Mouse (Mus musculus): ENCODE results near the gene Tppp3. TPM values are rescaled to one million over a fixed set of nuclear protein-coding genes. Genes with fewer than 3 reads are reported as not detected.

Gene Tppp3
- polyA plus RNA-seq, 1 experiment from 2014 or later = 4.8 TPM

DNA sequence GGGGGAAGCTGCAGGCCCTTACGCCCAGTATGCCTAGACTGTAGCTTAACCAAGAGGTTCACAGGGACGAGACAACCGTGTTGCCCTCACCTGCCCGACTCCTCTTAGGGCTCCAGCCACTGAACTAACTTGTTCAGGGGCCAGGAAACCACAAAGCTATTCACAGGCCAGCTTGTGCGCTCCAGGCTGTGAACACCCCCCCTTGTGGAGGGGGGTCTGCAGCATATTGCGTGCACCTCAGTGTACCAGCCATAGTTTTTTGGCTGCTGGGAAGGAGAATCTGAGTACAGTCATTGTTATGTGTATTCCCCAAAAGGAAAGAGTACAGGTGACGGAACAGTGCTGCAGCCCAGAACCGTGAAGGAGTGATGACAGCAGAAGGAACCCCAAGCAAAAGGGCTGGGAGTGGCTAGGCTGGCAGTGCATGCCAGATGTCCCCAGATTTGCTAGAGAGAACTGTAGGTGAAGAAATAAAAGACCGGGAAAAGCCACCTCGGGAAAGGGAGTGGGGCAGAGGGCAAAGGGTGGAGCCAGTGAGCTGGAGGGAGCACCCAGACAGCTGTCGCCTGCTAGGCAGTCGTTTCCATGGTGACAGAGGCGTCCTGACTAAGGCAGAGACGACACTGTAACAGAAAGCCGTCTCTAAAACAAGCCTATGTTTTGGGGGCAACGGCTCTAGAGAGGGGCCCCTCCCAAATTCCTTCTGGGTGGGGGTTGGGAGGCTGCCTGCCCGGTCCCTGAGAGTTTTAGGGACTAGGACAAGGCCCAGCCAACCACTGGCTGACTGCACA is 2.7 kb upstream of the Tppp3 start:
- no peak overlapping the region for H3K4me3 ChIP-seq (replicated peaks)
- H3K36me3 ChIP-seq (replicated peaks) = no peaks in the 10 kb centered on the region
- H3K4me1 ChIP-seq (replicated peaks) = peaks cover 58% of the 10 kb centered on the region
- ATAC-seq (ENCODE audit: insufficient read depth) = no peak
- 28% methylated on average over 17 of the region's 17 CpGs for WGBS (ENCODE audit: insufficient replicate concordance)
- H3K27ac ChIP-seq (replicated peaks) = no peak overlapping the region
- H3K27me3 ChIP-seq = peaks cover 95% of the 10 kb centered on the region
- no peaks in the 10 kb centered on the region for H3K9me3 ChIP-seq (replicated peaks)
- H3K4me2 ChIP-seq = no peak overlapping the region
- H3K9ac ChIP-seq = no peak overlapping the region

DNA sequence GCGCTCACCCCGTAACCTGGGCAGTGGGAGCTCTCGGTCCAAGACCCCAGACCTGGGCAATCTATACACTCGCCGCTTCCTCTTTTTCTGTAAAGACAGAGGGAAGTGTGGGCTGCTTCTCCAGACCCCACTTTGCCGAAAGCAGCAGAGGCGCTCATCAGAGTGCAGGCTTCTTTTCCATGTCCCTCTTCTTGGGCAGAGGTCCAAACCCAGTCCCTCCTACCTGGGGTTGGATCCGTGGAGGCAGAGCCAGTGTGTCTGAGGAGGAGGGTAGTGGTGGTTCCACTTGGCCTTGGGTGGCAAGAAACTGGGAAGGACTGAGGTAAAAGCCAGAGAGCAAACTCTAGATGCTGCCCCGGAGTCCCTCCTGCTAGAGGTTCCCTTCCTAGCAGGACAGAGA is 1.7 kb upstream of the Tppp3 start:
- Histone ChIP-seq H3K36me3 (replicated peaks) (no peaks in the 10 kb centered on the region), H3K27ac (replicated peaks) (no peak overlapping the region), H3K9ac (no peak overlapping the region), H3K9me3 (replicated peaks) (no peaks in the 10 kb centered on the region), H3K27me3 (peaks cover 91% of the 10 kb centered on the region), H3K4me2 (no peak overlapping the region), H3K4me1 (replicated peaks) (peaks cover 60% of the 10 kb centered on the region), H3K4me3 (replicated peaks) (no peak overlapping the region)
- 26% methylated on average over 9 of the region's 9 CpGs for WGBS (ENCODE audit: insufficient replicate concordance)
- no peak for ATAC-seq (ENCODE audit: insufficient read depth)

DNA sequence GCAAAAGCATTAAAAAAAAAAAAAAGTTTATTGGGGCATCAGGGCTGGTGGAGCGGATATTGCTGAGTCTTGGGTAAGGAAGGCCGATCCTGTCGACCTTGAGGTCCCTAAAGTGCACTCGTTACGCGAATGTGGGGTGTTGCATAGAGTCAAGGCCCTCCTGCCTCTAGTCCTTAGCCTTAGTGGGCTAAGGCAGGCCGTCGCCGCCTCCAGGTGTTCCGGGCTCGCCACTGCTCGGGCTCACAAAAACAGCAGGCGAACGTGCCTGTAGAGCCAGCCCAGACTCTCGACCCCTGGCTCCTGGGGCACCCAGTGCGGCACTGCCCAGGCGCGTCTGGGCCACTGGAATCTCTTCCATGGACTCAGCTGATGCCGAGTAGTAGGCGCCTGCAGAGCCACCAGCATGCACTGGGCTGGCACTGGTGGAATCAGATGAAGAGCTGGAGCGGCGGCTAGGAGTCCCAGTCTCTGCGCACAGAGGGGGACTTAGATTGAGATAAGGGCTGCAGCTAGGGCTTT is 1.1 kb upstream of the Tppp3 start:
- Histone ChIP-seq H3K9me3 (replicated peaks) (no peaks in the 10 kb centered on the region), H3K36me3 (replicated peaks) (no peaks in the 10 kb centered on the region), H3K27me3 (peaks cover 88% of the 10 kb centered on the region), H3K9ac (no peak overlapping the region), H3K4me3 (replicated peaks) (no peak overlapping the region), H3K4me1 (replicated peaks) (peaks cover 60% of the 10 kb centered on the region), H3K27ac (replicated peaks) (no peak overlapping the region), H3K4me2 (no peak overlapping the region)
- ATAC-seq (ENCODE audit: insufficient read depth) = no peak
- 29% methylated on average over 23 of the region's 23 CpGs for WGBS (ENCODE audit: insufficient replicate concordance)

DNA sequence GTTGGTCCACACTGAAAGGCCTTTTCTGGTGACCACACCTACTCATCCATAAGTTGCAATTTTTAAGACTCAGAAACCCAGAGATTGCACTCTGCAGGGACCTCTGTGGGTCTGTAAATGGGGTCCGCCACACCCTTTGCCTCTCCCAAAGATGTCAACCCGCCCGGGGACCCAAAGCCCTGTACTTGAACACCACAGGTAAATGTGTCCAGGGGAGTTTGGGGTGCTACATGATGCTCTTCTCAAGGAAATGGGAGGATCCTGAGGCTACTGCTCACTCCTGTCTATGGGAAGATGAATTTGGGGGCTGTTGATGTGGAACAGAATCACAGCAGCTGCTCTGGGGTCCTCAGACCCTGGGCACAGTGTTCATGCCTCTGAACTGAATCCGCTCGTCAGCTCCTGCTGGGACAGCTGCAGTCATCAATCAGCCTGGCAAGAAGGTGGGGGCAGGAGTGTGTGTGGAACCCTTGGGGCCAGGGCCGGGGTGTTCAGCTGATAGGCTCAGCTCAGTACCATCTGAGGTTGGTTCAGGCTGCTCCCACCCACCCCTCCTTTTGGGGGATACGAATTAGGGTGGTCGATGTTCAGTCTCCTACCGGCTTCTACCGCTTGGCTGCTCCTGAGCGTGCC is 529 bp downstream of the Tppp3 start:
- Histone ChIP-seq H3K9me3 (replicated peaks) (no peaks in the 10 kb centered on the region), H3K9ac (no peak overlapping the region), H3K27ac (replicated peaks) (no peak overlapping the region), H3K4me3 (replicated peaks) (peak overlapping the region; percentile 29), H3K36me3 (replicated peaks) (no peaks in the 10 kb centered on the region), H3K27me3 (peaks cover 93% of the 10 kb centered on the region), H3K4me2 (peak overlapping the region; percentile 55), H3K4me1 (replicated peaks) (peaks cover 54% of the 10 kb centered on the region)
- 20% methylated on average over 11 of the region's 11 CpGs for WGBS (ENCODE audit: insufficient replicate concordance)
- ATAC-seq (ENCODE audit: insufficient read depth) = peak; percentile 22

DNA sequence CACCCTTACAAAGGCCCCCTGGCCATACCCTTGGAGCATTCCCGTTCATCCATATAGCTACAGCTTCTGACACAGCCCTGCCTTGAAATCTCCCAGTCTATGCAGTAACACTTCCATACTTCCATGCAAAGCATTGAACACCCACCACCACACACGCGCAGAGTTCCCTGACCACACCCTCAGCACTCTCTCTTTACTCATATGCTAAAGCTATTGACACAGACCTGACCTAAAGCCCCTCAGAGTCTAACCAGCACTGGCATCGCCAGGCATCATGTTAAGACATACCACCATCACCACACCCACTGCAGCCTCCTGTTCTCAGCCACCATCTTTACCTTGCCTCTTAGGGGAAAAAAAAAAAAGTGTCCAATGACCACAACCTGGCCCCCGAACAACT is 1.1 kb downstream of the Tppp3 start:
- H3K4me2 ChIP-seq = 0 out of 2 replicates have a peak overlapping the region, but pooled peaks have one; percentile 55
- H3K27ac ChIP-seq (replicated peaks) = no peak overlapping the region
- no peak overlapping the region for H3K4me3 ChIP-seq (replicated peaks)
- ATAC-seq (ENCODE audit: insufficient read depth) = no peak
- peaks cover 93% of the 10 kb centered on the region for H3K27me3 ChIP-seq
- no peaks in the 10 kb centered on the region for H3K36me3 ChIP-seq (replicated peaks)
- H3K4me1 ChIP-seq (replicated peaks) = peaks cover 54% of the 10 kb centered on the region
- 54% methylated on average over 5 of the region's 5 CpGs for WGBS (ENCODE audit: insufficient replicate concordance)
- no peak overlapping the region for H3K9ac ChIP-seq
- H3K9me3 ChIP-seq (replicated peaks) = no peaks in the 10 kb centered on the region

DNA sequence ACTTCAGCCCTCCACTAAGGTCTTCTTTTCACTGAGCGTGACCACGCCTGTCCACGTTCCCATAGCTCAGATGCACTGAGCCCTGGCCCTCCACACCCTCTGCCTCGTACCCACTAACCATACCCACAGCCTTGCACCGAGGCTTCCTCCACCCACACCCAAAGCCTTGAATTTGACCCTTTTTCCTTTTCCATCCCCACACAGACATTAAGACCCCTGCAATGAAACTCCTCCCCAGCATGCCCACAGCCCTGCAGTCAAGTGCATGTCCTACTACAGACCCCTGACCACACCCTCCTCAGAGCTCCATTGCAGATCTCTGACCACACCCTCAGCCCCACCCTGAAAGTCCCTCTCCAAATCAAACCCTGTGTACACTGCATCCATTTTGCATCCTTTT is 1.5 kb downstream of the Tppp3 start:
- Histone ChIP-seq H3K4me1 (replicated peaks) (peaks cover 49% of the 10 kb centered on the region), H3K27ac (replicated peaks) (no peak overlapping the region), H3K4me2 (peak overlapping the region; percentile 30), H3K9ac (no peak overlapping the region), H3K4me3 (replicated peaks) (no peak overlapping the region), H3K27me3 (peaks cover 91% of the 10 kb centered on the region), H3K9me3 (replicated peaks) (no peaks in the 10 kb centered on the region), H3K36me3 (replicated peaks) (no peaks in the 10 kb centered on the region)
- WGBS (ENCODE audit: insufficient replicate concordance) = 68% methylated on average over 5 of the region's 5 CpGs
- no peak for ATAC-seq (ENCODE audit: insufficient read depth)

DNA sequence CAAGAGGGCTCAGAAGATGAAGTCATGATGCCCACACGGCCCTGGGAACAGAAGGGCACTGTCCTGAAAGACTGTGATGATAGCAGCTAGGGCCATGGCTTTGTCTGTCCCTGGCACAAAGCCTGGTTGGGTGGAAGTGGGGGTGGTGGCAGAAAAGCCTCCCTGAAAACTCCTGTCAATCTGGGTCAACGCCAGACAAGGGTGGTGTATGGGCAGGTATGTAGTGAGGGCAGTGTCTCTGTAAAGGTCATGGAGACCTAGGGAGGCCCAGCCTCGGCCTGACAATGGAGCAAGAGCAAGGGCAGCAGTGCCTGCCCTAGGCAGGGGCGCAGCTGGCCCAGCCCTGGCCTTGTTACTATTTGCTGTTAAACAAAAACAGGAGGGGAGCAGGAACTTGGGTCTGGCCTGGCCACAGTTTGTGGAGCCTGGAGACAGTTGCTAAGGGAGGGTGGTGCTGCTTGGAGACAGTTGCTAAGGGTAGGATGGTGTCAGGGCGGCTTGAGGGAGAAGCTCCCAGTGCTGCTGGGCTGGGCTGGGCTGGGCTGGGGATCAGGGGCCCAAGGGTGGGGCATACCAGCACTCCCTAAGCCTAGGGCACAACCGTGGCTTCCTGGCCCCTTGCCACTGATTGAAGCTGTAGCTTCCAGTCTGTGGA is 2.2 kb downstream of the Tppp3 start:
- no peak overlapping the region for H3K27ac ChIP-seq (replicated peaks)
- H3K9me3 ChIP-seq (replicated peaks) = no peaks in the 10 kb centered on the region
- H3K36me3 ChIP-seq (replicated peaks) = no peaks in the 10 kb centered on the region
- no peak overlapping the region for H3K4me3 ChIP-seq (replicated peaks)
- 45% methylated on average over 6 of the region's 6 CpGs for WGBS (ENCODE audit: insufficient replicate concordance)
- no peak overlapping the region for H3K9ac ChIP-seq
- ATAC-seq (ENCODE audit: insufficient read depth) = peak; percentile 59
- H3K27me3 ChIP-seq = peaks cover 88% of the 10 kb centered on the region
- peak overlapping the region; percentile 30 for H3K4me2 ChIP-seq
- peaks cover 44% of the 10 kb centered on the region for H3K4me1 ChIP-seq (replicated peaks)

DNA sequence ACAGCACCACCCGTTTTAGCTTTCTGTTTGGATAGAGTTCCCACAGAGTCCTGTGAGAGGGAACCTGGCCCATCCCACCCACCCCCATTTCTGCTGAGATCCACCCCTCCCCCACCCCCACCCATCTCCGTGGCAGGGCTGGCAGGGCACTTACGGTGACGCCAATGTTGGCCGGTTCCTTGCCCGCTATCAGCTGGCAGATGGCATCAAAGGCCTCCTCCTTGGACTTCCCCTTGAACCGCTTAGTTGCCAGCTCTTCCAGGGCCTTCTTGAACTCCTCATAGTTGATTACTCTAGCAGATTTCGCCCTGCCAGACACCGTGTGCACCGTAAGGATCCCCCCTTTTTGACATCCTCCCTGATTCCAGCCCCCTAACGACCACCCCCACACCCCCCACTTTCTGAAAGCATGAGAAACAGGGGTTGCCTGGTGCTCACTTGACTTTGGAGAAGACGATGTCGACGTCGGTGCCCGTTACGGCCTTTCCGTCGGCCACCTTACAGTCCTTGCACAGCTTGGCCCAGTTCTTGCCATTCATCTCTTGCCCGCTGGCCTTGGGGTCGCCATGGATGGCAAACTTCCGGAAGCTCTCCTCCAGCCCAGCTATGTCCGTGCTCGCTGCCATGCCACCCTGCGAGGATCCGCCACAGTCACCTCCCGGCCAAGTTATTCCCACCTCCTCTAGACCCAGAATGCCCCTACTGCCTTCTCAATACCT is 3.2 kb downstream of the Tppp3 start:
- Histone ChIP-seq H3K4me1 (replicated peaks) (peaks cover 37% of the 10 kb centered on the region), H3K9me3 (replicated peaks) (no peaks in the 10 kb centered on the region), H3K27me3 (peaks cover 87% of the 10 kb centered on the region), H3K4me2 (no peak overlapping the region), H3K27ac (replicated peaks) (no peak overlapping the region), H3K36me3 (replicated peaks) (no peaks in the 10 kb centered on the region), H3K9ac (no peak overlapping the region), H3K4me3 (replicated peaks) (no peak overlapping the region)
- WGBS (ENCODE audit: insufficient replicate concordance) = 75% methylated on average over 27 of the region's 27 CpGs
- no peak for ATAC-seq (ENCODE audit: insufficient read depth)

DNA sequence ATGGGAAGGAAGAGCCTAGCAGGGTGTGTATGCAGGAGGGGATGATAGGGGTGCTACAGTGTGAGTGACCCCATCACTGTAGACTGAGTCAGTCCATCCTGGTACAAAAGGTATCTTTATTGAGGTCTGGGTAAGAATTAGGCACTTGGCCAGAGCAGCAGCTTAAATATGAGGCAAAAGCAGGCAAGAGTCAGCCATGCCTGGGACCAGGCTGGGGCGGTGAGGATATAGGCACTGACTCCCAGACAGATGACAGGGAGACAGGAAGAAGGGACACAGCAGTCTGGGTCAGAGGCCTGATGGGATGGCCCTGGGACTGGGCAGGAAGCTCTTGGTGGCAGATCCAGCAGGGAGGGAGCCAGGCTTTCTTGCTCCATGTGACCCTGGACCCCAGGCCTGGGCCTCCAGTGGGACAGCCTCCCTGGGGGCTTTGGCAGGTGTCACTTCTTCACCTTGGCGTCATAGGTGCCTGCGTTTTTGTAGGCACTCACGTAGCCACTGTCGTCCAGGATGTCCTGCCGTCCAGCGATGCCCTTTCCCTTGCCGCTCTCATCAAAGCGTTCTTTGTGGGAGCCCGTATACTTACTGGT is 3.8 kb downstream of the Tppp3 start:
- no peak overlapping the region for H3K9ac ChIP-seq
- ATAC-seq (ENCODE audit: insufficient read depth) = no peak
- H3K9me3 ChIP-seq (replicated peaks) = no peaks in the 10 kb centered on the region
- 87% methylated on average over 10 of the region's 10 CpGs for WGBS (ENCODE audit: insufficient replicate concordance)
- no peak overlapping the region for H3K27ac ChIP-seq (replicated peaks)
- H3K4me1 ChIP-seq (replicated peaks) = peaks cover 32% of the 10 kb centered on the region
- H3K4me3 ChIP-seq (replicated peaks) = no peak overlapping the region
- H3K36me3 ChIP-seq (replicated peaks) = no peaks in the 10 kb centered on the region
- H3K27me3 ChIP-seq = peaks cover 81% of the 10 kb centered on the region
- no peak overlapping the region for H3K4me2 ChIP-seq

DNA sequence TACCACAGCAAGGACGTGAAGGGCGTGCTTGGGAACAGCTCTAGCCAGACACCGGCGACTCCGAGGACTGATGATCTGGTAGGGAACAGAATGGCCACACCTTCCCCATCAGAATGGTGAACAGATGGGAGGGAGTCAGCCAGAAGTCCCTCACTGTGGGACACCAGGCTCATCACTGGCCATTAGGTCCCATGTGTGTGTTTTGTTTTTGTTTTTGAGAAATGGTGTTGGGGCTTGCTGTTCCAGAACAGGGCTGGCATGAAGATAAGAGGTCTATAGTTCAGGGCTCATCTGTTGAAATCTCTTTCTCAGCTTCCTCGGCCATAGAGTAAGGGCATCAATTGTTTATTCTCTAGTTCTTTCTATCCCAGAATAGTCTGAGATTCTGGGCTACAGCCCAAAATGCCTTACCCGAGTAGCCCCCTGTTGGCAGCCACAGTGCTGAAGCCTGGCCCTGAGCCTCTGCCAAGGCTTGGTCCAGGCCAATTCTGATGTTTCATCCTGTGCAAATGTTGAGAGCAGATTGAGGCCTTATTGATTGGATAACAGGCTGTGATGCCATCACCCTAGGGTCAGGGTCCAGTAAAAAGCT is 4.5 kb downstream of the Tppp3 start:
- H3K27ac ChIP-seq (replicated peaks) = no peak overlapping the region
- no peaks in the 10 kb centered on the region for H3K36me3 ChIP-seq (replicated peaks)
- H3K27me3 ChIP-seq = peaks cover 75% of the 10 kb centered on the region
- 67% methylated on average over 7 of the region's 7 CpGs for WGBS (ENCODE audit: insufficient replicate concordance)
- no peak overlapping the region for H3K9ac ChIP-seq
- ATAC-seq (ENCODE audit: insufficient read depth) = no peak
- no peaks in the 10 kb centered on the region for H3K9me3 ChIP-seq (replicated peaks)
- no peak overlapping the region for H3K4me3 ChIP-seq (replicated peaks)
- peaks cover 30% of the 10 kb centered on the region for H3K4me1 ChIP-seq (replicated peaks)
- no peak overlapping the region for H3K4me2 ChIP-seq
